Mouse (Mus musculus) limb, embryonic 12.5 days (tissue): ENCODE measurements at regions not wholly inside any gene's neighbourhood (a gene's known extent, or its start where the extent isn't known, plus 50 kb on each side); places are given as distances from the start of the nearest gene placed in this dataset.

Experiments
- ATAC-seq: fragments of 200-750 bp; cut with Nextera tagmentation; 2 replicates; pipeline ENCODE4 v1.8.0; 2017; ENCODE audit warnings: low read depth, moderate TSS enrichment; ENCODE audit not compliant: insufficient number of reproducible peaks, insufficient read depth, low FRiP score, low TSS enrichment
- H3K27ac ChIP-seq: fragments of 300-500 bp; sonication (generic); 2 replicates; pipeline ENCODE4 v1.5.1; 2016; ENCODE audit warnings: mild to moderate bottlenecking, moderate library complexity
- H3K27me3 ChIP-seq: fragments of 300-500 bp; sonication (generic); 2 replicates; pipeline ENCODE4 v1.6.1; 2016; ENCODE audit warnings: mild to moderate bottlenecking, moderate library complexity
- H3K36me3 ChIP-seq: fragments of 300-500 bp; sonication (generic); 2 replicates; pipeline ENCODE4 v1.6.1; 2016; ENCODE audit warnings: mild to moderate bottlenecking, moderate library complexity
- H3K4me1 ChIP-seq: fragments of 300-500 bp; sonication (generic); replicated peaks from 2 replicates; pipeline ENCODE4 v1.6.1; 2016
- H3K4me2 ChIP-seq: fragments of 300-500 bp; sonication (generic); 2 replicates; pipeline ENCODE4 v1.6.1; 2016; ENCODE audit warnings: mild to moderate bottlenecking, moderate library complexity
- H3K4me3 ChIP-seq: fragments of 300-500 bp; sonication (generic); replicated peaks from 2 replicates; pipeline ENCODE4 v1.5.1; 2016; ENCODE audit warnings: mild to moderate bottlenecking
- H3K9ac ChIP-seq: fragments of 300-500 bp; sonication (generic); replicated peaks from 2 replicates; pipeline ENCODE4 v1.6.1; 2016; ENCODE audit warnings: mild to moderate bottlenecking, moderate library complexity
- H3K9me3 ChIP-seq: fragments of 300-500 bp; sonication (generic); 2 replicates; pipeline ENCODE4 v1.6.1; 2016; ENCODE audit warnings: mild to moderate bottlenecking, moderate library complexity
- WGBS: fragments of 180-500 bp; shearing (Covaris S2); methylation state at CpG from one replicate; pipeline ENCODE4 v1.1.7; 2016; 5-methylcytosine and 5-hydroxymethylcytosine counted together

GRCm38 (mm10) chr7:95460889-95461288 is 710.2 kb upstream of the Tenm4 start:
- Histone ChIP-seq H3K9me3 (no peaks in the 10 kb centered on the region), H3K4me1 (no peaks in the 10 kb centered on the region), H3K36me3 (no peaks in the 10 kb centered on the region), H3K4me3 (no peak overlapping the region), H3K9ac (no peak overlapping the region), H3K4me2 (no peak overlapping the region), H3K27me3 (no peaks in the 10 kb centered on the region), H3K27ac (no peak overlapping the region)
- no peak for ATAC-seq
- WGBS, result 82% methylated on average over 4 of the region's 4 CpGs

GRCm38 (mm10) chr7:95465506-95465905 is 705.5 kb upstream of the Tenm4 start:
- Histone ChIP-seq H3K9me3 (no peaks in the 10 kb centered on the region), H3K9ac (no peak overlapping the region), H3K4me3 (no peak overlapping the region), H3K4me2 (no peak overlapping the region), H3K27ac (no peak overlapping the region), H3K36me3 (no peaks in the 10 kb centered on the region), H3K27me3 (no peaks in the 10 kb centered on the region), H3K4me1 (no peaks in the 10 kb centered on the region)
- no peak for ATAC-seq
- 81% methylated on average over 4 of the region's 4 CpGs for WGBS

GRCm38 (mm10) chr7:95467028-95467427 is 704.0 kb upstream of the Tenm4 start:
- no peak overlapping the region for H3K4me3 ChIP-seq
- ATAC-seq, result no peak
- H3K27ac ChIP-seq, result no peak overlapping the region
- no peaks in the 10 kb centered on the region for H3K4me1 ChIP-seq
- H3K36me3 ChIP-seq, result no peaks in the 10 kb centered on the region
- H3K4me2 ChIP-seq, result no peak overlapping the region
- H3K9me3 ChIP-seq, result no peaks in the 10 kb centered on the region
- H3K27me3 ChIP-seq, result no peaks in the 10 kb centered on the region
- H3K9ac ChIP-seq, result no peak overlapping the region
- WGBS, result 36% methylated on average over 3 of the region's 3 CpGs

- H3K4me1 ChIP-seq, result no peaks in the 10 kb centered on the region
- no peak overlapping the region for H3K4me3 ChIP-seq
- WGBS, result 67% methylated on average over 4 of the region's 4 CpGs
- H3K9ac ChIP-seq, result no peak overlapping the region
- H3K27ac ChIP-seq, result no peak overlapping the region
- H3K27me3 ChIP-seq, result no peaks in the 10 kb centered on the region
- peak; percentile 42; the same call in 1 of the 2 replicates for ATAC-seq
- no peaks in the 10 kb centered on the region for H3K36me3 ChIP-seq
- no peak overlapping the region for H3K4me2 ChIP-seq
- H3K9me3 ChIP-seq, result no peaks in the 10 kb centered on the region
Observed at GRCm38 (mm10) chr7:95473892-95474291, 697.2 kb upstream of the Tenm4 start.

GRCm38 (mm10) chr7:95480121-95480726 is 690.8 kb upstream of the Tenm4 start:
- Histone ChIP-seq H3K27ac (no peak overlapping the region), H3K4me2 (no peak overlapping the region), H3K4me1 (no peaks in the 10 kb centered on the region), H3K9me3 (no peaks in the 10 kb centered on the region), H3K4me3 (no peak overlapping the region), H3K36me3 (no peaks in the 10 kb centered on the region), H3K9ac (no peak overlapping the region), H3K27me3 (no peaks in the 10 kb centered on the region)
- WGBS, result 61% methylated on average over 5 of the region's 5 CpGs
- ATAC-seq, result no peak

- H3K27me3 ChIP-seq, result no peaks in the 10 kb centered on the region; the same call in 1 of the 2 replicates
- H3K36me3 ChIP-seq, result no peaks in the 10 kb centered on the region
- no peaks in the 10 kb centered on the region for H3K9me3 ChIP-seq
- H3K27ac ChIP-seq, result no peak overlapping the region
- no peaks in the 10 kb centered on the region for H3K4me1 ChIP-seq
- peak; percentile 73; the same call in 1 of the 2 replicates for ATAC-seq
- H3K4me3 ChIP-seq, result no peak overlapping the region
- H3K9ac ChIP-seq, result no peak overlapping the region
- H3K4me2 ChIP-seq, result no peak overlapping the region
- 8% methylated on average over 4 of the region's 4 CpGs for WGBS
Observed at GRCm38 (mm10) chr7:95489666-95490065, 681.4 kb upstream of the Tenm4 start.

- H3K9ac ChIP-seq, result no peak overlapping the region
- no peaks in the 10 kb centered on the region for H3K36me3 ChIP-seq
- no peak overlapping the region for H3K4me2 ChIP-seq
- ATAC-seq, result no peak
- H3K27ac ChIP-seq, result no peak overlapping the region
- no peaks in the 10 kb centered on the region for H3K9me3 ChIP-seq
- WGBS, result 53% methylated on average over 1 of the region's 1 CpGs
- H3K4me3 ChIP-seq, result no peak overlapping the region
- no peaks in the 10 kb centered on the region for H3K27me3 ChIP-seq
- H3K4me1 ChIP-seq, result no peaks in the 10 kb centered on the region
Observed at GRCm38 (mm10) chr7:95494793-95495192, 676.3 kb upstream of the Tenm4 start.

- Histone ChIP-seq H3K4me2 (no peak overlapping the region), H3K9ac (no peak overlapping the region), H3K4me1 (no peaks in the 10 kb centered on the region), H3K4me3 (no peak overlapping the region), H3K36me3 (no peaks in the 10 kb centered on the region), H3K27me3 (no peaks in the 10 kb centered on the region), H3K9me3 (no peaks in the 10 kb centered on the region), H3K27ac (no peak overlapping the region)
- no peak for ATAC-seq
- WGBS, result 22% methylated on average over 6 of the region's 6 CpGs
Observed at GRCm38 (mm10) chr7:95502959-95503358, 668.1 kb upstream of the Tenm4 start.

GRCm38 (mm10) chr7:95547256-95547655 is 623.8 kb upstream of the Tenm4 start:
- ATAC-seq, result no peak
- H3K36me3 ChIP-seq, result no peaks in the 10 kb centered on the region
- no peak overlapping the region for H3K9ac ChIP-seq
- no peak overlapping the region for H3K4me3 ChIP-seq
- H3K27ac ChIP-seq, result no peak overlapping the region
- no peaks in the 10 kb centered on the region for H3K27me3 ChIP-seq
- no peak overlapping the region for H3K4me2 ChIP-seq
- no peaks in the 10 kb centered on the region for H3K9me3 ChIP-seq
- 78% methylated on average over 3 of the region's 3 CpGs for WGBS
- no peaks in the 10 kb centered on the region for H3K4me1 ChIP-seq

- WGBS, result 63% methylated on average over 3 of the region's 3 CpGs
Observed at GRCm38 (mm10) chr7:95550099-95550498, 620.9 kb upstream of the Tenm4 start.

GRCm38 (mm10) chr7:95551798-95552387 is 619.2 kb upstream of the Tenm4 start:
- H3K27me3 ChIP-seq, result no peaks in the 10 kb centered on the region
- ATAC-seq, result no peak
- H3K9ac ChIP-seq, result no peak overlapping the region
- no peak overlapping the region for H3K27ac ChIP-seq
- WGBS, result 76% methylated on average over 3 of the region's 3 CpGs
- no peaks in the 10 kb centered on the region for H3K36me3 ChIP-seq
- no peaks in the 10 kb centered on the region for H3K4me1 ChIP-seq
- no peak overlapping the region for H3K4me2 ChIP-seq
- H3K9me3 ChIP-seq, result no peaks in the 10 kb centered on the region
- no peak overlapping the region for H3K4me3 ChIP-seq

More at GRCm38 (mm10) chr7:95550099-95550498, 620.9 kb upstream of the Tenm4 start:
- Histone ChIP-seq H3K36me3 (no peaks in the 10 kb centered on the region), H3K4me3 (no peak overlapping the region), H3K4me2 (no peak overlapping the region), H3K4me1 (no peaks in the 10 kb centered on the region), H3K27me3 (no peaks in the 10 kb centered on the region), H3K9me3 (no peaks in the 10 kb centered on the region), H3K27ac (no peak overlapping the region), H3K9ac (no peak overlapping the region)
- ATAC-seq, result no peak

GRCm38 (mm10) chr7:95558589-95558988 is 612.5 kb upstream of the Tenm4 start:
- H3K27me3 ChIP-seq, result no peaks in the 10 kb centered on the region
- H3K36me3 ChIP-seq, result no peaks in the 10 kb centered on the region
- no peak overlapping the region for H3K9ac ChIP-seq
- no peak overlapping the region for H3K4me3 ChIP-seq
- no peak overlapping the region for H3K4me2 ChIP-seq
- no peaks in the 10 kb centered on the region for H3K9me3 ChIP-seq
- 77% methylated on average over 2 of the region's 2 CpGs for WGBS
- H3K4me1 ChIP-seq, result 0 out of 2 replicates have a peak, but pooled peaks cover 2% of the 10 kb centered on the region
- no peak for ATAC-seq
- no peak overlapping the region for H3K27ac ChIP-seq
